Mouse (Mus musculus): ENCODE data around the gene Phldb2.

DNA sequence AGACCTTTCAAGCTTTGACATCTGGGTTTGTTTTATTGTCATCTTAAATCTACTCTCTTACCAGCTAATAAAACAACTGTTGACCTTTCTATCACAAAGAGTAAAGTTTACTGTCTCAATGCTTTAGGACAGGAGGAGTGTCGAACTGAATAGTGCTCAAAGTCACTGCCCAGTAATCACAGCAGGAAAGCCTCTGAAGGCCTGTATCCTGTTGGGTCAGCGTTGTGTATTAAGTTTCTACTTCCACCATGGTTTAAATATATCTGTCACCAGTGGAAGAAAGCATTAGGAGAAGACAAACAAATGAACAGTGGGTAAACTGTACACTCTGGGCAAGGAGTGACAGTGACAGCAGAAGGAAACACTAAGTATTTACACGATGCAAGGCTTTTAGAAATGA is 148.7 kb downstream of the Phldb2 start:
- no peak for TF ChIP-seq CTCF (IDR thresholded peaks at IDR 0.05; ENCODE audit: borderline replicate concordance, insufficient read depth, low read depth, low read length)
- no peak for TF ChIP-seq POLR2A (IDR thresholded peaks at IDR 0.05; ENCODE audit: borderline replicate concordance, insufficient read depth, low read length)

Data from cerebellum, adult 2 months (tissue).